Mouse (Mus musculus) forebrain, embryonic 14.5 days (tissue): Measurements from ENCODE around the gene Itpr1. TPM values are rescaled to one million over a fixed set of nuclear protein-coding genes. Genes with fewer than 3 reads are reported as not detected.

Source experiments
- ATAC-seq: fragments of 200-750 bp; cut with Nextera tagmentation; 2 replicates; pipeline ENCODE4 v1.8.0; 2017; ENCODE audit warnings: mild to moderate bottlenecking, moderate library complexity
- DNase-seq: peaks from one replicate; pipeline ENCODE4 v3.0.0-alpha.2; 2015; ENCODE audit warnings: low spot score
- H3K27ac ChIP-seq: fragments of 300-500 bp; sonication (generic); 2 replicates; pipeline ENCODE4 v1.5.1; 2014; ENCODE audit warnings: low read depth, mild to moderate bottlenecking, control low read depth, low read length, moderate library complexity
- H3K27me3 ChIP-seq: fragments of 300-500 bp; sonication (generic); replicated peaks from 2 replicates; pipeline ENCODE4 v1.6.1; 2014; ENCODE audit warnings: low read length, control low read depth, mixed read lengths; ENCODE audit not compliant: control insufficient read depth, insufficient read depth
- H3K36me3 ChIP-seq: fragments of 300-500 bp; sonication (generic); 2 replicates; pipeline ENCODE4 v1.6.1; 2014; ENCODE audit warnings: low read length, control low read depth; ENCODE audit not compliant: control insufficient read depth, insufficient read depth
- H3K4me1 ChIP-seq: fragments of 300-500 bp; sonication (generic); 2 replicates; pipeline ENCODE4 v1.6.1; 2014; ENCODE audit warnings: antibody characterized with exemption, low read length, control low read depth; ENCODE audit not compliant: control insufficient read depth, insufficient read depth
- H3K4me2 ChIP-seq: fragments of 300-500 bp; sonication (generic); 2 replicates; pipeline ENCODE4 v1.6.1; 2014; ENCODE audit warnings: mild to moderate bottlenecking, control low read depth, low read length
- H3K4me3 ChIP-seq: fragments of 300-500 bp; sonication (generic); 2 replicates; pipeline ENCODE4 v1.5.1; 2014; ENCODE audit warnings: low read depth, low read length, control low read depth
- H3K9ac ChIP-seq: fragments of 300-500 bp; sonication (generic); 2 replicates; pipeline ENCODE4 v1.6.1; 2014; ENCODE audit warnings: mild to moderate bottlenecking, low read length, control low read depth, moderate library complexity
- H3K9me3 ChIP-seq: fragments of 300-500 bp; sonication (generic); replicated peaks from 2 replicates; pipeline ENCODE4 v1.6.1; 2016; ENCODE audit warnings: low read length, control low read depth, mixed read lengths; ENCODE audit not compliant: control insufficient read depth
- WGBS: fragments of 180-500 bp; shearing (Covaris S2); extraction: QIAGEN DNeasy Blood & Tissue Kit; methylation state at CpG from one replicate; pipeline ENCODE4 v1.1.7; 2014; 5-methylcytosine and 5-hydroxymethylcytosine counted together
- polyA plus RNA-seq: library from polyadenylated mRNA; unstranded; fragments of >200 nt; fragmentation: Nextera tagmentation; extraction: Ambion mirVana; gene quantifications from 2 replicates; pipeline ENCODE4 v1.2.1, GENCODE M21; 2014

The Itpr1 gene
- polyA plus RNA-seq, 1 experiment from 2014 or later, result 5.2 TPM

DNA sequence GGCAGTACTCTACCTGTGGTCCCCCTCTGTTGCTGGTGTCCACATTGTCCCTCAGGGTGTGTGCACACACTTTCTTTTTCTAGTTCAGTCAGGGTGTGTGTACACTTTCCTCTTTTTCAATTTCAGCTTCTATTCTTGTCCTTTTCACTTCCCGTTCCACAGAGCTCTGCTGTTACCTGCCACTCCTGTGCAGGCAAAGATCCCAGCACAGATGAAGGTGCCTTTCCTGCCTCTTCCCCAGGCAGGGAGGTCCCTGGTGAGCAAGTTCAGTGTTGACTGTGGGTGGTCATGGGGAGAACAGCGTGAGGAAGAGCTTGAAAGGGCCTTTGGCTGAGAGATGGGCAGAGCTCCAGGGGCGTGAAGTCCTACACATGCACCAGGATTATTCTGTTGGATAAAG is 76.1 kb downstream of the Itpr1 start:
- H3K36me3 ChIP-seq, result no peaks in the 10 kb centered on the region
- H3K4me1 ChIP-seq, result no peaks in the 10 kb centered on the region
- ATAC-seq (no peak), DNase-seq (no peak)
- no peak overlapping the region for H3K27ac ChIP-seq
- H3K9me3 ChIP-seq, result no peaks in the 10 kb centered on the region
- H3K9ac ChIP-seq, result no peak overlapping the region
- H3K4me2 ChIP-seq, result no peak overlapping the region
- WGBS, result 67% methylated on average over 3 of the region's 3 CpGs
- no peak overlapping the region for H3K4me3 ChIP-seq
- no peaks in the 10 kb centered on the region for H3K27me3 ChIP-seq

DNA sequence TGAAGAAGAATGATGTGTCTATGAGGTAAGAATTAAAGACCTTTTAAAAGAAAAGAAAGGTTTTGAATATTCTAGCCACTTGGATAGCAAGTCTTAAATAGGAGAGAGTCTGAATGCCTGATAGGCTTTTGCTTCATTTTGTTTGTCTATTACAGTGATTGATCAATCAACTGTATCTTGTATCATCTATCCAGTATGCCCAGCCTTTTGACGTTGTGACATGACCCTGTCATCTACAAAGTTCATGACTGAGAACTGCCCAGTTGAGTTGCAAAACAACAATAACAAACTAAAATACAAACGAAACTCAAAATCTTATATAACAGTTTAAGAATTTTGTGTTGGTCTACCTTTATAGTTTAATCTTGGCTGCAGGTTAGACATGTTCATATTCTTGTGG is 78.1 kb downstream of the Itpr1 start:
- ATAC-seq (no peak), DNase-seq (no peak)
- no peaks in the 10 kb centered on the region for H3K9me3 ChIP-seq
- H3K4me1 ChIP-seq, result no peaks in the 10 kb centered on the region
- no peak overlapping the region for H3K9ac ChIP-seq
- no peak overlapping the region for H3K4me2 ChIP-seq
- no peaks in the 10 kb centered on the region for H3K36me3 ChIP-seq
- no peak overlapping the region for H3K4me3 ChIP-seq
- WGBS, result 94% methylated on average over 2 of the region's 2 CpGs
- no peak overlapping the region for H3K27ac ChIP-seq
- H3K27me3 ChIP-seq, result no peaks in the 10 kb centered on the region

DNA sequence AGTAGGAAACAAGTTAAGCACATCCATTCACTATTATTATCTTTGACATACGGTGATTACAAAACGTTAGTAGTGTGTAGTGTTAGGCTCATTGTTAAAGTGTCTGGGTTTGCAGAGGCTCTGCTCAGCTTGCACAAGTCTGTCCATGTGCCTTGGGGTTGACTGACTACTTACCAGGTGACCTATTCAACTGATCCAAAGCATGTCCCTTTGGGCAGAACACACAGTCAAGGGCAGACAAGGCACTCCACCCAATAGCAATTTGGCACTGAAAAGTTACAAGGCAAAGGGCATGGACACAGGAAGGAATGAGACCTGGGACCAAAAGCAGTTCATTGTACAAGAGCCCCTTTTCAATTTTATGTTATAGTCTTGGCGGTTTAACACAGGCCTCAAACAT is 78.7 kb downstream of the Itpr1 start:
- H3K4me1 ChIP-seq, result no peaks in the 10 kb centered on the region
- no peaks in the 10 kb centered on the region for H3K36me3 ChIP-seq
- H3K27me3 ChIP-seq, result no peaks in the 10 kb centered on the region
- no peak overlapping the region for H3K4me3 ChIP-seq
- H3K4me2 ChIP-seq, result no peak overlapping the region
- H3K27ac ChIP-seq, result no peak overlapping the region
- H3K9ac ChIP-seq, result no peak overlapping the region
- H3K9me3 ChIP-seq, result no peaks in the 10 kb centered on the region
- ATAC-seq, result no peak
- 88% methylated on average over 3 of the region's 3 CpGs for WGBS
- no peak for DNase-seq

GRCm38 (mm10) chr6:108301856-108302255 is 89.0 kb downstream of the Itpr1 start:
- DNase-seq, result no peak
- no peak overlapping the region for H3K4me3 ChIP-seq
- no peaks in the 10 kb centered on the region for H3K4me1 ChIP-seq
- H3K27me3 ChIP-seq, result no peaks in the 10 kb centered on the region
- H3K9me3 ChIP-seq, result no peaks in the 10 kb centered on the region
- H3K4me2 ChIP-seq, result no peak overlapping the region
- H3K9ac ChIP-seq, result no peak overlapping the region
- WGBS, result 78% methylated on average over 5 of the region's 5 CpGs
- H3K36me3 ChIP-seq, result no peaks in the 10 kb centered on the region
- no peak for ATAC-seq
- H3K27ac ChIP-seq, result no peak overlapping the region

DNA sequence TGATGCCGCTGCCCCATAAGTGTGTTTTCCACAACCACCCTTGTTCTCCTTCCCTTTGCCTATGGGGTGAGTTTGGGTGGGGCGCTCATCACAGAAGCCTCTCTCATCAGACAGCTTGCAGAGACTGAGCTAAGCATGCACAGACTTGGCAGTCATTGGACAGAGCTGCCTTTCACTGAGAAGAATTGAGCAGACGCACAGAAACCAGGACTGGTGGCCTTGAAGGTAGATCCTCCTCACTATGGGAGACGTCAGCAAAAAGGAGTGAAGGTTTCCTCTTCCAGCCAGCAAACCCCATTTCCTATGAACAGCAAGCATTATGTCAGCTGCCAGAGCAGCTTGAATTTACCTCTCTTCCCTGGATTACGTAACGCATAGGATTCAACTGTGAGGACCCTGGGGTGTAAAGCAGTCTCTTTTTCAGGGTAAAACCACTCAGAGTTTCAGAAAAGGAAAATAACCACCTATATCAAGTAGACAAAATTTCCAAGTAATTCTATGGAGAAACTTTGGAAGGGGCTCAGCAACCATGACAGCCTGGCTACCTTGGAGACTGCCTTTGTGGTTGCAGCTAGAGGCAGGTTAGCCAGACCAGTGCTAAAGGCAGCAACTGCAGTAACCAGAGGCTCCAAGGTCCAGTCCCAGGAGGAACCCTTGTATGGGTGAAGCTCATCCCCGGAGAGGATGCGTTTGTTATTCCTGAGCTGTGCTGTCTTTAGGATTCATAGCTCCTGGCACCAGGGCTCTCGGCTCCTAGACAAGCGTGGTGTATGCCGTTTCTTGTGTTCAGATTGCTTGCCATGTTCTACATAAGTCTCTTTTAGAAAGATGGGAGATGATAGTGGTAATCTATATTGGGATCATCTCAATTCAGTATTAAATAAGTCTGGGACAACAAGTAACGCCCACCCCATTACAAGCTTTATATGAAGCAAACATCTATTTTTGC is 91.0 kb downstream of the Itpr1 start:
- WGBS, result 90% methylated on average over 12 of the region's 12 CpGs
- ATAC-seq (no peak), DNase-seq (no peak)
- Histone ChIP-seq H3K9ac (no peak overlapping the region), H3K4me3 (no peak overlapping the region), H3K27ac (no peak overlapping the region), H3K4me2 (no peak overlapping the region), H3K4me1 (no peaks in the 10 kb centered on the region), H3K36me3 (no peaks in the 10 kb centered on the region), H3K27me3 (no peaks in the 10 kb centered on the region), H3K9me3 (no peaks in the 10 kb centered on the region)

DNA sequence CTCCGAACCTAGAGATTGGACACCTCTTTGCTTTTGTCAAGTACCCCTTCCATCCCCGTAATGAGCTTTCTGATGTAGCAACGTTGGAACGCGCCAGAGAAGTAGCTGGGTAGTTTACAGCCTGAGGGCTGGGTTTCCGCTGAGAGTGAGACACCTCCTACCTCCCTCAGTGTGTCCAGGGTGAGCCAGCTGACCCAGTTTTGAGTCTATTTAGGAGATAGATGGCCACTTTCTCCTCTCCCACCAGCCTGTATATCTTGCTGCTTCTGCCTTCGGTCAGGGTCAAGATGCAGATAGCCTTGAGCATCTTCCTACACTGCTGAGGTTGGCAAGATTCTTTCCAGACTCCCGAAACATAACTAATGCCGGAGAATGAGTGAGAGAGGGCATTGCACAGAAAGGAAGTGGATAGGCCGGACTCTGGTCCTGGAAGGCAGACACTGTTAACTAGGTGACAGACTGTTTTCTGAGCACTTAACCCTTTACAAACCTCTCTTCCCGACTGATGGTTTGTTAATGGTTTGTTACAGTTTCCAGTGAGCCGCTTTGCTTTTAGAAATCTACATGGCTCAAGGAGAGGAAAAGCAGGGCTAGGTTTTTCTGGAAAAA is 92.4 kb downstream of the Itpr1 start:
- Histone ChIP-seq H3K27me3 (no peaks in the 10 kb centered on the region), H3K27ac (no peak overlapping the region), H3K9ac (no peak overlapping the region), H3K4me2 (no peak overlapping the region), H3K4me1 (no peaks in the 10 kb centered on the region), H3K9me3 (no peaks in the 10 kb centered on the region), H3K36me3 (no peaks in the 10 kb centered on the region), H3K4me3 (no peak overlapping the region)
- WGBS, result 72% methylated on average over 12 of the region's 12 CpGs
- DNase-seq (no peak), ATAC-seq (no peak)

DNA sequence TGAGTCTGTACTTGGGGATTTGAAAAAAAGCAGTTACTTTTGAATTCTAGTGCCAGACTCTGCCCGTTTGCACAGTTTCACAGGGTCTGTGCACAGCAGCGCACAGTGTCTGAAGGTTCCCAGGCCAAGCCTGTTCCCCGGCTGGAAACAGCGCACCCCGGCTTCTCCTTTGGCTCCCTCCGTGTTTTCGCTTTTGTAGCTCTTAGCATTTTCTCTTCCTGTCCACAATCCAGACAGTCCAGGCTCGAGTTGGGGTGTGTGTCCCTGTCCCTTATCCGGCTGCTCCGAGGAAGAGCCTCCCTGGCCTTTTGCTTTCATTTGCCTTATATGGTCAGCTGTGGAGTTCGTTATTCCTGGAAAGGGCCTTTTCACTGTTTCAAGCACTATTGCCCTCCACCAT is 93.3 kb downstream of the Itpr1 start:
- no peak overlapping the region for H3K27ac ChIP-seq
- no peaks in the 10 kb centered on the region for H3K9me3 ChIP-seq
- no peak overlapping the region for H3K4me2 ChIP-seq
- no peak for DNase-seq
- WGBS, result 71% methylated on average over 11 of the region's 11 CpGs
- no peaks in the 10 kb centered on the region for H3K36me3 ChIP-seq
- no peak overlapping the region for H3K9ac ChIP-seq
- H3K27me3 ChIP-seq, result no peaks in the 10 kb centered on the region
- ATAC-seq, result no peak
- H3K4me3 ChIP-seq, result no peak overlapping the region
- H3K4me1 ChIP-seq, result no peaks in the 10 kb centered on the region

DNA sequence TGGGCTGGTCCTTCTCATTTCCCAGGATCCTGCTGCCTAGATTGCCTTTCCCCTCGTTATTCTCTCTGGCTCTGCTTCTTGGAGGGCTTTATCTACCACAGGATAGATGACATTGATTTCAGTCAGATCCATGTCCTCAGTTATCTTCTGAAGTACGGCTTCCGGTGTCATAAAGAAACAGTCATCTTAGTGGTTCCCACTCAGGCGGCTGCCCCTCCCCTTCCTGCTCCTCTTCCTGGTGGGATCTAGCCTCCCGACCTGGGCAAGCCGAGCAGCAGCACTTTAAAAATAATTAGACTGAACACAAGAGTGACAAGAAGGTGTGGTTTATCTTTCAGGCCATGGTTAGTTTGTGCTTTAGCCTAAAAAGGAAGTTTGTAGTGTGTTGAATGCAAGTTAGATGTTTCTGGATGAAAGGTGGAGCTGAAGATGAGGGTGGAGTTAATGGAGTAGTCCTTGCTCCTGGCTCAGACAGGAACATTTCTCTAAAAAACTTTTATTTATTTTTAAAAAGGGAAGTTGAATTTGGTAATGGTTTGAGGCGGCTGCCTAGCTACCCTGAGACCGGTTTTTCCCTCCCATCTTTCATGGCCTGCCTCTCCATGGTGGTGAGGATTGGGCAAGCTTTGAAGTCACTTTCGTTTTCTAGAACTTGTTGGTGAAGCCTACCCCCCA is 94.2 kb downstream of the Itpr1 start:
- Histone ChIP-seq H3K9ac (no peak overlapping the region), H3K36me3 (no peaks in the 10 kb centered on the region), H3K4me1 (no peaks in the 10 kb centered on the region), H3K4me3 (no peak overlapping the region), H3K27ac (no peak overlapping the region), H3K4me2 (no peak overlapping the region), H3K9me3 (no peaks in the 10 kb centered on the region), H3K27me3 (no peaks in the 10 kb centered on the region)
- ATAC-seq, result no peak
- DNase-seq, result no peak
- 72% methylated on average over 9 of the region's 9 CpGs for WGBS

DNA sequence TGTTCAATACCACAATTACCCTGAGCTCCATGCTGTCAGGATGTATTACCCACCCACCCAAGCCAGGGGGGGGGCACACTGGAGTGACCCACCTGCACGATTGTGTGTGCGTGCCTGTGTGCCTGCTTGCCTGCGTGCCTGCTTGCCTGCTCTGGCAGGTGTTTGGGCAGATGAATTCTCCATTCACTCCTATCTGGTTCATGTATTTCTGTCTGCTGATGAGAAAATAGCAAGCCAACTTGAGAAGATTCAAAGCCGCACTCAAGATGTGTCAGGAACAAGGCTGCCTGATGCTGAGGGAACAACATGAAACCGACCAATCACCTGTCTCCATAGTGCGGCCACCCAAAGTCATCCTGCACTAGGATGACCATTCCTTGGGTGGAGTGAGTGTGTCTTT is 94.9 kb downstream of the Itpr1 start:
- Histone ChIP-seq H3K4me1 (no peaks in the 10 kb centered on the region), H3K9me3 (no peaks in the 10 kb centered on the region), H3K27me3 (no peaks in the 10 kb centered on the region), H3K9ac (no peak overlapping the region), H3K27ac (no peak overlapping the region), H3K4me3 (no peak overlapping the region), H3K4me2 (no peak overlapping the region), H3K36me3 (no peaks in the 10 kb centered on the region)
- no peak for ATAC-seq
- 96% methylated on average over 6 of the region's 6 CpGs for WGBS
- DNase-seq, result no peak
